Mouse (Mus musculus): ENCODE data around the gene Elmo3. TPM values are rescaled to one million over a fixed set of nuclear protein-coding genes. Genes with fewer than 3 reads are reported as not detected.
"Not testable (repeated sequence)": the region's sequence is repeated elsewhere in the genome, so short reads cannot be mapped to it uniquely, and the experiment has no call there.

Elmo3 gene
- polyA plus RNA-seq, 1 experiment from 2014 or later, result 2.4 TPM

DNA sequence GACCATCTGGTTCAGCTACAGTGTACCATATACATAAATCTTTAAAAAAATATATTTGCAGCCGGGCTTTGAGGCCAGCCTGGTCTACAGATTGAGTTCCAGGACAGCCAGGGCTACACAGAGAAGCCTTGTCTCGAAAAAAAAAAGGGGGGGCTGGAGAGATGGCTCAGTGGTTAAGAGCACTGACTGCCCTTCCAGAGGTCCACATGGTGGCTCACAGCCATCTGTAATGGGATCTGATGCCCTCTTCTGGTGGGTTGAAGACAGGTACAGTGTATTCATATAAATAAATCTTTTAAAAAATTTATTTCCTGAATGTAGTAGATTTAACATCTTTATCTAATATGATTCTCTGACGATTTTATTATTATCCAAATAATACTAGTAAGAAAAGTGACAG, 13.6 kb upstream of the Elmo3 start:
- H3K4me1 ChIP-seq (replicated peaks; ENCODE audit: control insufficient read depth, insufficient read depth, low read length), result peaks cover 13% of the 10 kb centered on the region
- not testable (repeated sequence) for H3K4me2 ChIP-seq (ENCODE audit: low read depth, low read length, severe bottlenecking); H3K9ac ChIP-seq (ENCODE audit: low read length); H3K36me3 ChIP-seq (ENCODE audit: control insufficient read depth, insufficient read depth, low read length); ATAC-seq (replicated peaks; ENCODE audit: low FRiP score); H3K27ac ChIP-seq (ENCODE audit: low read depth, low read length); H3K27me3 ChIP-seq (ENCODE audit: control insufficient read depth, insufficient read depth, low read length); H3K4me3 ChIP-seq (ENCODE audit: low read depth, low read length); H3K9me3 ChIP-seq (ENCODE audit: control insufficient read depth, low read length)
- peak; percentile 43 for DNase-seq (ENCODE audit: low spot score)
- 68% methylated on average over 3 of the region's 3 CpGs for WGBS

DNA sequence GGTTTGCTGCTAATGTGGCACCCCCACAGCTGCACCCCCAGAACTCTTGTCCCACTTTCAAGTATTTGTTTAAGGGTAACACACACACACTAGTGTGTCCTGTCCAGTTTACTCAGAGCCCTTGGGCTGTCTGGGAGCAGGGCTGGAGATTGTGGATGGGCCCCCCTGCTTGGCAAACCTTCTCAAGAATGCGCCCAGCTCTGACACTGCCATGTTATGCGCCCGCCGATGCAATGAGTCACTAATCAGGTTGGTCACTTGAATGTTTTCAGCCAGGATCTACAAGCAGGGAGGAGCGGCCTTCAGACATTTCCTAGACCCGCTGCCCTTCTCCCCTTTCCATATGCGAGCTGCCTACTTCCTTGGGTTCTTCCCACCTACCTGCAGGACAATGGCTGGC, 12.9 kb upstream of the Elmo3 start:
- Histone ChIP-seq H3K4me1 (replicated peaks; ENCODE audit: control insufficient read depth, insufficient read depth, low read length) (peaks cover 13% of the 10 kb centered on the region), H3K4me3 (ENCODE audit: low read depth, low read length) (no peak overlapping the region), H3K9ac (ENCODE audit: low read length) (no peak overlapping the region), H3K9me3 (ENCODE audit: control insufficient read depth, low read length) (no peaks in the 10 kb centered on the region), H3K36me3 (ENCODE audit: control insufficient read depth, insufficient read depth, low read length) (no peaks in the 10 kb centered on the region), H3K4me2 (ENCODE audit: low read depth, low read length, severe bottlenecking) (no peak overlapping the region), H3K27ac (ENCODE audit: low read depth, low read length) (no peak overlapping the region), H3K27me3 (ENCODE audit: control insufficient read depth, insufficient read depth, low read length) (peaks cover 9% of the 10 kb centered on the region)
- WGBS, result 85% methylated on average over 7 of the region's 7 CpGs
- DNase-seq (ENCODE audit: low spot score) (peak; percentile 50), ATAC-seq (replicated peaks; ENCODE audit: low FRiP score) (no peak)

DNA sequence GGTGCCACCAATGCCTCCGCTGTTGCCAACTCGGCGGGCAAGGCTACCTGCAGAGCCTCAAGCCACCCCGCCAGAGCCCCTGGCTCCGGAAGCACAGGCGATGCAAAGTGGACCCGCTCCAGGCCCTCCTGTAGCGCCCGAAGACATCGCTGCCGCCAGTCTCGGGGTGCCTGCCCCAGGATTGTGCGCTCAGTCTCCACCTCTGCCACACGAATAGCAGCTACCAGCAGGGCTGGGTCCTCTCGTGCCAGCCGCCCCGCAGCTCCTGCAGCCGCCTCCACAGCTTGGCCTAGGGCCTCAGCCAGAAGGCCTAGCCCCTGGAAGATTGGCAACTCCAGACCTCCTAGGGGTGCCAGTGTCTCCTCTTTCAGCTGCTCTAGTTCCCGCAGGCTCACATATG, 12.0 kb upstream of the Elmo3 start:
- no peak overlapping the region for H3K9ac ChIP-seq (ENCODE audit: low read length)
- no peak overlapping the region for H3K4me2 ChIP-seq (ENCODE audit: low read depth, low read length, severe bottlenecking)
- peaks cover 13% of the 10 kb centered on the region for H3K4me1 ChIP-seq (replicated peaks; ENCODE audit: control insufficient read depth, insufficient read depth, low read length)
- H3K36me3 ChIP-seq (ENCODE audit: control insufficient read depth, insufficient read depth, low read length), result no peaks in the 10 kb centered on the region
- H3K27me3 ChIP-seq (ENCODE audit: control insufficient read depth, insufficient read depth, low read length), result peaks cover 9% of the 10 kb centered on the region
- H3K4me3 ChIP-seq (ENCODE audit: low read depth, low read length), result no peak overlapping the region
- 69% methylated on average over 19 of the region's 19 CpGs for WGBS
- no peaks in the 10 kb centered on the region for H3K9me3 ChIP-seq (ENCODE audit: control insufficient read depth, low read length)
- peak; percentile 61 for DNase-seq (ENCODE audit: low spot score)
- no peak for ATAC-seq (replicated peaks; ENCODE audit: low FRiP score)
- H3K27ac ChIP-seq (ENCODE audit: low read depth, low read length), result no peak overlapping the region

DNA sequence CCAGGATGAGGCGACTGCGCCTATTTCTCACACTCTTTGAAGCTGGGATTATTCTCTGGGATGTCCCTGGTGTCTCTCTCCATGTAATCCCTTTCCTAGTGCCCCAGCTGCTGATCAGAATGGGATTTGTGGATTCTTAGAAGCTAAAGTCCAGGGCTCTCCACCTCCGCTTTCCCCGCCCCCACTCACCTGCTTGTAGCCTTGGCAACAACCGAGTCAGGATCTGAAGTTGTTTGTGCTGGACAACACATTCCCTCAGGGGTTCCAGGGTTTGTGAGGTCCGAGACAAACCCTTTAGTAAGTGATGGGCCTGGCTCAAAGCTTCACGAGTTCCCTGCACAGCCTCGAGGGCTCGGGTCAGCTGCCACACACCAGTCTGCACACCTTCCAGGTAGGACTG, 10.6 kb upstream of the Elmo3 start:
- 60% methylated on average over 9 of the region's 9 CpGs for WGBS
- Histone ChIP-seq H3K4me1 (replicated peaks; ENCODE audit: control insufficient read depth, insufficient read depth, low read length) (peaks cover 19% of the 10 kb centered on the region), H3K9me3 (ENCODE audit: control insufficient read depth, low read length) (no peaks in the 10 kb centered on the region), H3K4me2 (ENCODE audit: low read depth, low read length, severe bottlenecking) (no peak overlapping the region), H3K27ac (ENCODE audit: low read depth, low read length) (no peak overlapping the region), H3K9ac (ENCODE audit: low read length) (no peak overlapping the region), H3K36me3 (ENCODE audit: control insufficient read depth, insufficient read depth, low read length) (no peaks in the 10 kb centered on the region), H3K27me3 (ENCODE audit: control insufficient read depth, insufficient read depth, low read length) (peaks cover 9% of the 10 kb centered on the region), H3K4me3 (ENCODE audit: low read depth, low read length) (no peak overlapping the region)
- ATAC-seq (replicated peaks; ENCODE audit: low FRiP score) (no peak), DNase-seq (ENCODE audit: low spot score) (peak; percentile 46)

DNA sequence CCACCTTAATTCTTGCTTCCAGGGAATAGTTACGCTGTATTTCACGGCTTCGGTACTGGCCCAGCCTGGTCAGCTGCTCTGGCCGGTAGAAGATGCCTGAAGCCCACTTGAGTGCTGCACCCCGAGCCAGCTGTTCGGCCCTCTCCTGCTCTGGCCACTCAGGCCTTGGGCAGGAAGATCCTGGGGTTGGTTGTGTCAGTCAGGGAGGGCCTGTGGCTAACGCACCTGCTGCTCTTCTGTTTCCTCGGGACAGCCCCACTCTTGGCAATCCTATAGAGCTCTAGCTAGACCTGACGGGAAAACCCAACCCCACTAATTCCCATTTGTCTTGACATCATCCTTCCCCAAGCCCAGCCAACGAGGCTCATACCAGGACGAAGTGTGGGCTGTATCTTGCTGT, 10.1 kb upstream of the Elmo3 start:
- Histone ChIP-seq H3K9ac (ENCODE audit: low read length) (no peak overlapping the region), H3K27ac (ENCODE audit: low read depth, low read length) (no peak overlapping the region)

DNA sequence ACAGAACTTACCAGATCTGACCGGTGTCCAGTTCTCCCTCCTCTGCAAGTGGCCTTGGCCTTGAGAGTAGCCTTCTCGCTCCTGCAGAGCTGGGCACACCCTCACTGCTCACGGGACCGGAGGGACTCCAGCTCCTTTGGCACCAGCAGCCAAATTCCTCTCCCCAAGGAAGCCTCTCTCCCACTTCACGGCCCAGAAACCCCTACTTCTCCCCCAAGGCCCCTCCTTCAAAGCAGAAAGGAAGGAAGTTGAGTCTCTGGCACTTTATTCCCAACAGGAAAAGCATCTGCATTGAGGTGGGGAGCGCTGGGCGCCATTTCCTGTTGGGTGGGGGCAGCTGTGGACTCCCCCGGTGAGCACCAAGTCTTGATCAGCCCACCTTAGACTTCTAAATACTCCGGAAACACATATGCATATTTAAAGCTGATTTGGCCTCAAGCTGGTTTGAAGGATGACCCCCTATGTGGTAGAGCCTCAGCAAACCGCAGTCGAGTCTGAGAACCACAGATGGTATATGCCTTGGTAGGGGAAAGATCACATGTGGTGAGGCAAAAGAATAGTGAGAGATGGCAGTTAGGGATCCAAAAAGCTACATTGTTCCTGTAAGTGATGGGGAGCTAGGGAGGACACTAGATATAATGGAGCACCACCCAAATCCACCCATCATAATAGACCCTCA, 9.4 kb upstream of the Elmo3 start, which contains the start of gene Exoc3l:
Gene Exoc3l (minus strand): TSS at position 207 of the 679 bp plus-strand sequence.
- peaks cover 6% of the 10 kb centered on the region for H3K36me3 ChIP-seq (ENCODE audit: control insufficient read depth, insufficient read depth, low read length)
- DNase-seq (ENCODE audit: low spot score) (no peak), ATAC-seq (replicated peaks; ENCODE audit: low FRiP score) (no peak)
- H3K4me2 ChIP-seq (ENCODE audit: low read depth, low read length, severe bottlenecking), result peak within 1 kb of the TSS; percentile 94; the same call in 1 of the 2 replicates
- H3K27ac ChIP-seq (ENCODE audit: low read depth, low read length), result no peak within 1 kb of the TSS
- no peaks in the 10 kb centered on the region for H3K9me3 ChIP-seq (ENCODE audit: control insufficient read depth, low read length)
- H3K4me1 ChIP-seq (replicated peaks; ENCODE audit: control insufficient read depth, insufficient read depth, low read length), result peaks cover 10% of the 10 kb centered on the region
- 77% methylated on average over 11 of the region's 11 CpGs for WGBS
- no peaks in the 10 kb centered on the region for H3K27me3 ChIP-seq (ENCODE audit: control insufficient read depth, insufficient read depth, low read length)
- no peak within 1 kb of the TSS for H3K9ac ChIP-seq (ENCODE audit: low read length)
- H3K4me3 ChIP-seq (ENCODE audit: low read depth, low read length), result no peak within 1 kb of the TSS

More for the DNA sequence above, 10.1 kb upstream of the Elmo3 start:
- Histone ChIP-seq H3K4me3 (ENCODE audit: low read depth, low read length) (no peak overlapping the region), H3K36me3 (ENCODE audit: control insufficient read depth, insufficient read depth, low read length) (peaks cover 1% of the 10 kb centered on the region; the same call in 1 of the 2 replicates), H3K9me3 (ENCODE audit: control insufficient read depth, low read length) (no peaks in the 10 kb centered on the region), H3K27me3 (ENCODE audit: control insufficient read depth, insufficient read depth, low read length) (peaks cover 7% of the 10 kb centered on the region), H3K4me2 (ENCODE audit: low read depth, low read length, severe bottlenecking) (no peak overlapping the region), H3K4me1 (replicated peaks; ENCODE audit: control insufficient read depth, insufficient read depth, low read length) (peaks cover 14% of the 10 kb centered on the region)
- ATAC-seq (replicated peaks; ENCODE audit: low FRiP score), result no peak
- WGBS, result 73% methylated on average over 11 of the region's 11 CpGs
- DNase-seq (ENCODE audit: low spot score), result peak; percentile 45

DNA sequence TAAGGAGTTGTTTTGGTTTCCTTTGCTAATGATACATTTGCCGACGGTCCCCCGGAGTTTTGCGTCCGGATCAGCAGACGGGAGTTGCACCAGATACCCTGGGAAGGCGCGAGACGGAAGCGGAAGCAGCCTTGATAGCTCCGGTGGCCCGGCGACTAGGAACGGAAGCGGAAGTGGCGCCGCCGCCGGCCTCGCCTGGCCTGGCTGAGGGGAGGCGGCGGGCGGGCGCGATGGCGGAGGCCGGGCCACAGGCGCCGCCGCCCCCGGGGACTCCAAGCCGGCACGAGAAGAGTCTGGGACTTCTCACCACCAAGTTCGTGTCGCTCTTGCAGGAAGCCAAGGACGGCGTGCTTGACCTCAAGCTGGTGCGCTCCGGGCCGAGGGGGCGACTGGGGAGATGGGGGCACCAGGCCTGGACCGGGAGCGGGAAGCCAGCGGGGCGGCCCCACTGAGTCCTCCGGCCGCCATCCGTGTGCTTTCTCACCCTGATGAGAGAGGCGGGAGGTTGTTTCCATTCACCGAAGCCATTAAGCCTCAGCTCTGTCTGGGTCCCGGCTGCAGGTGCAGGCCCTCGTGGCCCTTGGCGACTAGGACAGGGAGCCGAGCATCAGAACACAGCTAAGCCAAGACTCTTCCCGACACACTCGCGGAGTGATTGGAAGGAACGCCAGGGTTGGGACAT, 7.7 kb upstream of the Elmo3 start, which contains the start of gene E2f4:
Gene E2f4 (plus strand): TSS at position 153 of the 682 bp plus-strand sequence.
- H3K4me3 ChIP-seq (ENCODE audit: low read depth, low read length), result peak within 1 kb of the TSS; percentile 98
- H3K4me1 ChIP-seq (replicated peaks; ENCODE audit: control insufficient read depth, insufficient read depth, low read length), result peaks cover 10% of the 10 kb centered on the region
- no peaks in the 10 kb centered on the region for H3K27me3 ChIP-seq (ENCODE audit: control insufficient read depth, insufficient read depth, low read length)
- peaks cover 15% of the 10 kb centered on the region for H3K36me3 ChIP-seq (ENCODE audit: control insufficient read depth, insufficient read depth, low read length)
- H3K9ac ChIP-seq (ENCODE audit: low read length), result peak within 1 kb of the TSS; percentile 93
- peak; percentile 94 for DNase-seq (ENCODE audit: low spot score)
- WGBS, result under 1% methylated on average over 58 of the region's 58 CpGs
- no peaks in the 10 kb centered on the region for H3K9me3 ChIP-seq (ENCODE audit: control insufficient read depth, low read length)
- peak within 1 kb of the TSS; percentile 28 for H3K27ac ChIP-seq (ENCODE audit: low read depth, low read length)
- H3K4me2 ChIP-seq (ENCODE audit: low read depth, low read length, severe bottlenecking), result peak within 1 kb of the TSS; percentile 94
- ATAC-seq (replicated peaks; ENCODE audit: low FRiP score), result peak; percentile 92

DNA sequence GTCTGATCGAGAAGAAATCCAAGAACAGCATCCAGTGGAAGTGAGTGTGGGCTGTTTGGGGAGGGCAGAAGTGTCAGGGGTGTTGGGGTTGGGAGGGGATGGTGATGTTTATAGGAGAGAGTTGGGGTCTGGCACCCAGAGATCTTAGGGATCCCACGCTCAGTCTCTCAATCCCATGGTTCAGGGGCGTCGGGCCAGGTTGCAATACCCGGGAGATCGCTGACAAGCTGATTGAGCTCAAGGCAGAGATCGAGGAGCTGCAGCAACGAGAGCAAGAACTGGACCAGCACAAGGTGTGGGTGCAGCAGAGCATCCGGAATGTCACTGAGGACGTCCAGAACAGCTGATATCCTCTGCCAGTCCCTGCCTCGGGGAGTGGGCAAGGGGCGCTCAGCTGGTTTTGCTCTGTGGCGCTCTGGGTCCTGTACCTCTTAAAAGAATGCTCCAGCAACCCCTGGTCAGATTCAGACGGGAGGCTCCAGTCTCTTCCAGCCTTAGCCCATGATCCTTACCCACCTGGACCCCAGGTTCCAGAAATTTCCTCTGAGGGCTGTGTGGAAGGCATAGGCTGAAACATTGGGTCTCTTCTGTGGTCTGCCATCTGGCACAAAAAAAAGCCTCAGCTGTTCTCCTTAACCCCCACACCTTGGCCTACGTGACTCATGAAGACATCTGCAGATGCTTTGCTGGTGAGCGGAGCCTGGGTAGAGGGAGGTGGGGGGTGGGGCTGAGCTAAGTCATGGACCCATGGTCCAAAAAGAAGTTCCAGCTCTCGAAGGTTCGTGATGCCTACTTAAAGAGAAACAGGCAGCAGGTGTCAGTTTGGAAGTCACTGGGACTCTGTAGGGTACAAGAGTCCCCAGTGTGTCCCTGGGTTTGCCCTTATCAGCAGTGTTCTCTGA, 6.8 kb upstream of the Elmo3 start:
- ATAC-seq (replicated peaks; ENCODE audit: low FRiP score) (no peak), DNase-seq (ENCODE audit: low spot score) (no peak)
- H3K4me1 ChIP-seq (replicated peaks; ENCODE audit: control insufficient read depth, insufficient read depth, low read length), result peaks cover 10% of the 10 kb centered on the region
- H3K27ac ChIP-seq (ENCODE audit: low read depth, low read length), result no peak overlapping the region
- 63% methylated on average over 18 of the region's 18 CpGs for WGBS
- peak overlapping the region; percentile 98 for H3K4me3 ChIP-seq (ENCODE audit: low read depth, low read length)
- H3K9me3 ChIP-seq (ENCODE audit: control insufficient read depth, low read length), result no peaks in the 10 kb centered on the region
- peak overlapping the region; percentile 93 for H3K9ac ChIP-seq (ENCODE audit: low read length)
- peak overlapping the region; percentile 94 for H3K4me2 ChIP-seq (ENCODE audit: low read depth, low read length, severe bottlenecking)
- no peaks in the 10 kb centered on the region for H3K27me3 ChIP-seq (ENCODE audit: control insufficient read depth, insufficient read depth, low read length)
- H3K36me3 ChIP-seq (ENCODE audit: control insufficient read depth, insufficient read depth, low read length), result peaks cover 15% of the 10 kb centered on the region

Measured in forebrain, embryonic 11.5 days (tissue).